Mouse (Mus musculus) neural tube, embryonic 14.5 days (tissue): Measurements from ENCODE around the gene Vps53. TPM values are rescaled to one million over a fixed set of nuclear protein-coding genes. Genes with fewer than 3 reads are reported as not detected.

Experiments
- ATAC-seq: fragments of 200-750 bp; cut with Nextera tagmentation; 2 replicates; pipeline ENCODE4 v1.8.0; 2017; ENCODE audit warnings: low read depth, mild to moderate bottlenecking, moderate TSS enrichment, moderate library complexity
- H3K27ac ChIP-seq: fragments of 300-500 bp; sonication (generic); 2 replicates; pipeline ENCODE4 v1.5.1; 2014; ENCODE audit warnings: low read depth, mild to moderate bottlenecking, control low read depth, low read length, moderate library complexity, mixed read lengths
- H3K27me3 ChIP-seq: fragments of 300-500 bp; sonication (generic); 2 replicates; pipeline ENCODE4 v1.6.1; 2014; ENCODE audit warnings: low read length; ENCODE audit not compliant: control insufficient read depth, insufficient read depth
- H3K36me3 ChIP-seq: fragments of 300-500 bp; sonication (generic); 2 replicates; pipeline ENCODE4 v1.6.1; 2014; ENCODE audit warnings: low read length, mixed read lengths; ENCODE audit not compliant: control insufficient read depth, insufficient read depth
- H3K4me1 ChIP-seq: fragments of 300-500 bp; sonication (generic); 2 replicates; pipeline ENCODE4 v1.6.1; 2014; ENCODE audit warnings: low read length; ENCODE audit not compliant: control insufficient read depth, insufficient read depth
- H3K4me2 ChIP-seq: fragments of 300-500 bp; sonication (generic); 2 replicates; pipeline ENCODE4 v1.6.1; 2014; ENCODE audit warnings: mild to moderate bottlenecking, low read depth, low read length, control low read depth
- H3K4me3 ChIP-seq: fragments of 300-500 bp; sonication (generic); 2 replicates; pipeline ENCODE4 v1.5.1; 2014; ENCODE audit warnings: low read depth, low read length, control low read depth, mixed read lengths
- H3K9ac ChIP-seq: fragments of 300-500 bp; sonication (generic); replicated peaks from 2 replicates; pipeline ENCODE4 v1.6.1; 2014; ENCODE audit warnings: low read depth, mild to moderate bottlenecking, control low read depth, low read length, mixed read lengths
- H3K9me3 ChIP-seq: fragments of 300-500 bp; sonication (generic); 2 replicates; pipeline ENCODE4 v1.6.1; 2016; ENCODE audit warnings: low read length; ENCODE audit not compliant: control insufficient read depth
- WGBS: fragments of 180-500 bp; shearing (Covaris S2); extraction: QIAGEN DNeasy Blood & Tissue Kit; methylation state at CpG from one replicate; pipeline ENCODE4 v1.1.7; 2014; 5-methylcytosine and 5-hydroxymethylcytosine counted together
- polyA plus RNA-seq: library from polyadenylated mRNA; unstranded; fragments of >200 nt; fragmentation: Nextera tagmentation; extraction: Ambion mirVana; gene quantifications from 2 replicates; pipeline ENCODE4 v1.2.1, GENCODE M21; 2014

Gene Vps53
- polyA plus RNA-seq, 1 experiment from 2014 or later: 71.0 TPM

GRCm38 (mm10) chr11:76106551-76107496 is 72.6 kb downstream of the Vps53 start:
- peaks cover 9% of the 10 kb centered on the region for H3K36me3 ChIP-seq
- H3K4me2 ChIP-seq: no peak overlapping the region
- H3K27ac ChIP-seq: no peak overlapping the region
- H3K9ac ChIP-seq: no peak overlapping the region
- H3K4me1 ChIP-seq: no peaks in the 10 kb centered on the region
- WGBS: 92% methylated on average over 11 of the region's 11 CpGs
- ATAC-seq: no peak
- H3K27me3 ChIP-seq: no peaks in the 10 kb centered on the region
- no peaks in the 10 kb centered on the region for H3K9me3 ChIP-seq
- H3K4me3 ChIP-seq: no peak overlapping the region

- no peak for ATAC-seq
- H3K9ac ChIP-seq: no peak overlapping the region
- no peaks in the 10 kb centered on the region for H3K4me1 ChIP-seq
- no peak overlapping the region for H3K27ac ChIP-seq
- H3K4me2 ChIP-seq: no peak overlapping the region
- H3K4me3 ChIP-seq: no peak overlapping the region
- H3K36me3 ChIP-seq: peaks cover 21% of the 10 kb centered on the region
- no peaks in the 10 kb centered on the region for H3K9me3 ChIP-seq
- H3K27me3 ChIP-seq: no peaks in the 10 kb centered on the region
These were observed 78.3 kb downstream of the Vps53 start for GRCm38 (mm10) chr11:76101154-76101553.

- H3K27me3 ChIP-seq: no peaks in the 10 kb centered on the region
- no peaks in the 10 kb centered on the region for H3K9me3 ChIP-seq
- no peak overlapping the region for H3K9ac ChIP-seq
- H3K27ac ChIP-seq: no peak overlapping the region
- ATAC-seq: no peak
- 65% methylated on average over 4 of the region's 4 CpGs for WGBS
- no peak overlapping the region for H3K4me2 ChIP-seq
- peaks cover 21% of the 10 kb centered on the region for H3K36me3 ChIP-seq
- H3K4me1 ChIP-seq: no peaks in the 10 kb centered on the region
- no peak overlapping the region for H3K4me3 ChIP-seq
These were observed 80.1 kb downstream of the Vps53 start for GRCm38 (mm10) chr11:76099193-76099975.

GRCm38 (mm10) chr11:76093610-76094009 is 85.8 kb downstream of the Vps53 start:
- H3K4me3 ChIP-seq: no peak overlapping the region
- no peak overlapping the region for H3K27ac ChIP-seq
- no peaks in the 10 kb centered on the region for H3K9me3 ChIP-seq
- peaks cover 9% of the 10 kb centered on the region for H3K36me3 ChIP-seq
- WGBS: 91% methylated on average over 8 of the region's 8 CpGs
- no peaks in the 10 kb centered on the region for H3K27me3 ChIP-seq
- H3K4me1 ChIP-seq: no peaks in the 10 kb centered on the region
- no peak for ATAC-seq
- H3K4me2 ChIP-seq: no peak overlapping the region
- no peak overlapping the region for H3K9ac ChIP-seq

- Histone ChIP-seq H3K4me1 (no peaks in the 10 kb centered on the region), H3K9me3 (no peaks in the 10 kb centered on the region), H3K27me3 (no peaks in the 10 kb centered on the region), H3K36me3 (peaks cover 12% of the 10 kb centered on the region), H3K4me3 (no peak overlapping the region), H3K4me2 (no peak overlapping the region), H3K27ac (no peak overlapping the region), H3K9ac (no peak overlapping the region)
- ATAC-seq: no peak
- WGBS: 82% methylated on average over 6 of the region's 6 CpGs
These were observed 89.7 kb downstream of the Vps53 start for GRCm38 (mm10) chr11:76089776-76090175.

- WGBS: 90% methylated on average over 4 of the region's 4 CpGs
- Histone ChIP-seq H3K4me1 (no peaks in the 10 kb centered on the region), H3K36me3 (peaks cover 12% of the 10 kb centered on the region), H3K4me2 (no peak overlapping the region), H3K27me3 (no peaks in the 10 kb centered on the region), H3K4me3 (no peak overlapping the region), H3K27ac (no peak overlapping the region), H3K9ac (no peak overlapping the region), H3K9me3 (no peaks in the 10 kb centered on the region)
- ATAC-seq: no peak
These were observed 90.9 kb downstream of the Vps53 start for GRCm38 (mm10) chr11:76088506-76088905.

- Histone ChIP-seq H3K27ac (no peak overlapping the region), H3K27me3 (no peaks in the 10 kb centered on the region), H3K4me3 (no peak overlapping the region), H3K4me1 (no peaks in the 10 kb centered on the region), H3K9ac (no peak overlapping the region), H3K4me2 (no peak overlapping the region), H3K36me3 (peaks cover 19% of the 10 kb centered on the region), H3K9me3 (no peaks in the 10 kb centered on the region)
- no peak for ATAC-seq
- 75% methylated on average over 5 of the region's 5 CpGs for WGBS
These were observed 93.4 kb downstream of the Vps53 start for GRCm38 (mm10) chr11:76085898-76086591.

- H3K36me3 ChIP-seq: peaks cover 28% of the 10 kb centered on the region
- no peaks in the 10 kb centered on the region for H3K27me3 ChIP-seq
- WGBS: 100% methylated on average over 1 of the region's 1 CpGs
- no peaks in the 10 kb centered on the region for H3K9me3 ChIP-seq
- H3K4me1 ChIP-seq: no peaks in the 10 kb centered on the region
- no peak overlapping the region for H3K4me3 ChIP-seq
- no peak overlapping the region for H3K27ac ChIP-seq
- no peak overlapping the region for H3K4me2 ChIP-seq
- H3K9ac ChIP-seq: no peak overlapping the region
- no peak for ATAC-seq
These were observed 94.5 kb downstream of the Vps53 start for GRCm38 (mm10) chr11:76084943-76085342.
